Mouse (Mus musculus): ENCODE data around the gene Olfr1112. TPM values are rescaled to one million over a fixed set of nuclear protein-coding genes. Genes with fewer than 3 reads are reported as not detected.
"Not testable (repeated sequence)": the region's sequence is repeated elsewhere in the genome, so short reads cannot be mapped to it uniquely, and the experiment has no call there.

The Olfr1112 gene
- polyA plus RNA-seq (2011; ENCODE audit: insufficient read depth, insufficient read length, low replicate concordance, missing spikeins), result 1.6 TPM in 1 of 2 replicates, not detected in the other

- no peak within 1 kb of the TSS for H3K27ac ChIP-seq (ENCODE audit: control insufficient read depth, insufficient read depth, low read depth, low read length, poor library complexity)
- 69% methylated on average over 1 of the region's 1 CpGs for WGBS
These were observed at the start of gene Olfr1112 for GRCm38 (mm10) chr2:87187498-87187897. Gene Olfr1112, plus strand, starts transcription at chr2:87187798.

DNA sequence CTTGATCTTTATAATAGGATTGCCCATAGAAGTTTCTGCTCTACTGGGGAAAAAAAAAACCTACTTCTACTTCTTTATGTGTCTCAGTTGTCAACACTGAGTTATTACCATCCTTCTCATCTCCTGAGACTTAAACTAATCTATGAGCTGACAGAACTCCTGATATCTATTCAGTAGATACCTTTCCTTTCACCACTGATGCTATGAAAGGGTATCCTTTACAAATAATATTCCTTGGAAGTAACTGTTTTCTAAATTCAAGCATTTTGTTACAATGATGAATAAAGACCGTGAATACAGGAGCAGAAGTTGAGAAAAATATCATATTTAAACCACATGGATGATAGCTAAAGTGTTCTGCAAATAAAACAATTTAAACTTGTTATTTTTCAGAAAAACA is 47.4 kb upstream of the Olfr1112 start, which contains the start of gene Olfr1110:
Gene Olfr1110, minus strand, starts transcription at position 101 of the 400 bp plus-strand sequence.
- 64% methylated on average over 1 of the region's 1 CpGs for WGBS
- TF ChIP-seq CTCF (IDR thresholded peaks at IDR 0.05; ENCODE audit: control insufficient read depth, insufficient read depth, low read length), result no peak
- H3K4me3 ChIP-seq (replicated peaks; ENCODE audit: control insufficient read depth, low read depth, low read length), result no peak within 1 kb of the TSS
- H3K4me1 ChIP-seq (ENCODE audit: control insufficient read depth, insufficient read depth, low read length), result no peaks in the 10 kb centered on the region
- no peak within 1 kb of the TSS for H3K27ac ChIP-seq (ENCODE audit: control insufficient read depth, insufficient read depth, low read depth, low read length, poor library complexity)

More at GRCm38 (mm10) chr2:87187498-87187897, at the start of gene Olfr1112:
- H3K4me1 ChIP-seq (ENCODE audit: control insufficient read depth, insufficient read depth, low read length), result no peaks in the 10 kb centered on the region
- TF ChIP-seq CTCF (IDR thresholded peaks at IDR 0.05; ENCODE audit: control insufficient read depth, insufficient read depth, low read length), result no peak
- no peak for TF ChIP-seq POLR2A (IDR thresholded peaks at IDR 0.05; ENCODE audit: borderline replicate concordance, control insufficient read depth, low read depth, low read length)
- H3K4me3 ChIP-seq (replicated peaks; ENCODE audit: control insufficient read depth, low read depth, low read length), result no peak within 1 kb of the TSS

- H3K27ac ChIP-seq (ENCODE audit: control insufficient read depth, insufficient read depth, low read depth, low read length, poor library complexity), result no peak within 1 kb of the TSS
- no peaks in the 10 kb centered on the region for H3K4me1 ChIP-seq (ENCODE audit: control insufficient read depth, insufficient read depth, low read length)
- no peak within 1 kb of the TSS for H3K4me3 ChIP-seq (replicated peaks; ENCODE audit: control insufficient read depth, low read depth, low read length)
- TF ChIP-seq POLR2A (IDR thresholded peaks at IDR 0.05; ENCODE audit: borderline replicate concordance, control insufficient read depth, low read depth, low read length) (no peak), CTCF (IDR thresholded peaks at IDR 0.05; ENCODE audit: control insufficient read depth, insufficient read depth, low read length) (no peak)
These were observed 35.1 kb upstream of the Olfr1112 start, which contains the start of gene Olfr1111 for GRCm38 (mm10) chr2:87152524-87152923. Gene Olfr1111, minus strand, starts transcription at chr2:87152624.

DNA sequence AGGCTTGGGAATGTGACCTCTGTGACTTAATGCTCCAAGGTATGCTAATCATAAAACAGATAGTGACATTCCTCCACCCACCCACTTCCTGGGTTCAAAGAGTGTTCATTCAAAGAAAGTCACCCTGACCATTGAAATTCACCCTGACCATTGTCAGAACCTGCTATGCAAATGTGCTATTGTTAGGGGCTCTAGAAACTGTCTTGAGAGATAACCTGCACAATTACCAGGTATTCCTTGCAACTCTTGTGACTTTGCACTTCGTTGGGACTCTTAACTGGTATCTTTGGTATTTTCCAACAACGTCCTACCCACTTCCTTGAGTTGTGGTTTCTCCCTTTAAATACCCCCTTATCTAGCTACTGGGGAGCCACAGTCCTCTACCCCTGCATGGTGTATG is 19.9 kb upstream of the Olfr1112 start:
- not testable (repeated sequence) for H3K27ac ChIP-seq (ENCODE audit: control insufficient read depth, insufficient read depth, low read depth, low read length, poor library complexity); H3K4me3 ChIP-seq (replicated peaks; ENCODE audit: control insufficient read depth, low read depth, low read length); H3K4me1 ChIP-seq (ENCODE audit: control insufficient read depth, insufficient read depth, low read length)
- whole genome bisulfite sequencing, result 61% methylated on average over 2 of the region's 2 CpGs

- Histone ChIP-seq H3K4me1 (ENCODE audit: control insufficient read depth, insufficient read depth, low read length) (no peaks in the 10 kb centered on the region), H3K27ac (ENCODE audit: control insufficient read depth, insufficient read depth, low read depth, low read length, poor library complexity) (no peak within 1 kb of the TSS), H3K4me3 (replicated peaks; ENCODE audit: control insufficient read depth, low read depth, low read length) (no peak within 1 kb of the TSS)
- WGBS, result 73% methylated on average over 2 of the region's 2 CpGs
- no peak for TF ChIP-seq CTCF (IDR thresholded peaks at IDR 0.05; ENCODE audit: control insufficient read depth, insufficient read depth, low read length)
- no peak for TF ChIP-seq POLR2A (IDR thresholded peaks at IDR 0.05; ENCODE audit: borderline replicate concordance, control insufficient read depth, low read depth, low read length)
These were observed 21.1 kb downstream of the Olfr1112 start, which contains the start of gene Olfr1113 for GRCm38 (mm10) chr2:87208670-87209069. Gene Olfr1113, plus strand, starts transcription at chr2:87208970.

Other genes starting within 250 kb of the Olfr1112 start
- gene Olfr1099, start 227.1 kb upstream of the Olfr1112 start, polyA plus RNA-seq (2011; ENCODE audit: insufficient read depth, insufficient read length, low replicate concordance, missing spikeins), result not detected in 2 replicates
- not detected in 2 replicates for gene Olfr1100, start 207.8 kb upstream of the Olfr1112 start, polyA plus RNA-seq (2011; ENCODE audit: insufficient read depth, insufficient read length, low replicate concordance, missing spikeins)
- gene Olfr1101, start 196.6 kb upstream of the Olfr1112 start, polyA plus RNA-seq (2011; ENCODE audit: insufficient read depth, insufficient read length, low replicate concordance, missing spikeins), result not detected in 2 replicates
- gene Olfr1102, start 189.4 kb upstream of the Olfr1112 start, polyA plus RNA-seq (2011; ENCODE audit: insufficient read depth, insufficient read length, low replicate concordance, missing spikeins), result not detected in 2 replicates
- gene Olfr1104, start 160.7 kb upstream of the Olfr1112 start, polyA plus RNA-seq (2011; ENCODE audit: insufficient read depth, insufficient read length, low replicate concordance, missing spikeins), result not detected in 2 replicates
- not detected in 2 replicates for gene Olfr1105, start 151.3 kb upstream of the Olfr1112 start, polyA plus RNA-seq (2011; ENCODE audit: insufficient read depth, insufficient read length, low replicate concordance, missing spikeins)
- gene Olfr1106, start 135.5 kb upstream of the Olfr1112 start, polyA plus RNA-seq (2011; ENCODE audit: insufficient read depth, insufficient read length, low replicate concordance, missing spikeins), result not detected in 2 replicates
- 0.36 TPM in 1 of 2 replicates, not detected in the other for gene Olfr1107, start 112.0 kb upstream of the Olfr1112 start, polyA plus RNA-seq (2011; ENCODE audit: insufficient read depth, insufficient read length, low replicate concordance, missing spikeins)
- gene Olfr1109, start 91.8 kb upstream of the Olfr1112 start, polyA plus RNA-seq (2011; ENCODE audit: insufficient read depth, insufficient read length, low replicate concordance, missing spikeins), result 1.5 and 2.4 TPM in 2 replicates
- not detected in 2 replicates for gene Olfr259, start 73.2 kb upstream of the Olfr1112 start, polyA plus RNA-seq (2011; ENCODE audit: insufficient read depth, insufficient read length, low replicate concordance, missing spikeins)
- gene Olfr1110, start 47.5 kb upstream of the Olfr1112 start, polyA plus RNA-seq (2011; ENCODE audit: insufficient read depth, insufficient read length, low replicate concordance, missing spikeins), result not detected in 2 replicates
- not detected in 2 replicates for gene Olfr1111, start 35.2 kb upstream of the Olfr1112 start, polyA plus RNA-seq (2011; ENCODE audit: insufficient read depth, insufficient read length, low replicate concordance, missing spikeins)
- not detected in 2 replicates for gene Olfr1113, start 21.2 kb downstream of the Olfr1112 start, polyA plus RNA-seq (2011; ENCODE audit: insufficient read depth, insufficient read length, low replicate concordance, missing spikeins)
- not detected in 2 replicates for gene Olfr1115, start 60.2 kb downstream of the Olfr1112 start, polyA plus RNA-seq (2011; ENCODE audit: insufficient read depth, insufficient read length, low replicate concordance, missing spikeins)
- gene Olfr1116, start 79.7 kb downstream of the Olfr1112 start, polyA plus RNA-seq (2011; ENCODE audit: insufficient read depth, insufficient read length, low replicate concordance, missing spikeins), result 0.13 TPM in 1 of 2 replicates, not detected in the other
- not detected in 2 replicates for gene Olfr1118, start 119.8 kb downstream of the Olfr1112 start, polyA plus RNA-seq (2011; ENCODE audit: insufficient read depth, insufficient read length, low replicate concordance, missing spikeins)
- gene Olfr1120, start 167.0 kb downstream of the Olfr1112 start, polyA plus RNA-seq (2011; ENCODE audit: insufficient read depth, insufficient read length, low replicate concordance, missing spikeins), result not detected in 2 replicates
- not detected in 2 replicates for gene Olfr1121, start 182.1 kb downstream of the Olfr1112 start, polyA plus RNA-seq (2011; ENCODE audit: insufficient read depth, insufficient read length, low replicate concordance, missing spikeins)
- not detected in 2 replicates for gene Olfr1122, start 198.1 kb downstream of the Olfr1112 start, polyA plus RNA-seq (2011; ENCODE audit: insufficient read depth, insufficient read length, low replicate concordance, missing spikeins)
- not detected in 2 replicates for gene Olfr1123, start 228.8 kb downstream of the Olfr1112 start, polyA plus RNA-seq (2011; ENCODE audit: insufficient read depth, insufficient read length, low replicate concordance, missing spikeins)
- gene Olfr1124, start 242.5 kb downstream of the Olfr1112 start, polyA plus RNA-seq (2011; ENCODE audit: insufficient read depth, insufficient read length, low replicate concordance, missing spikeins), result 0.79 and 1.2 TPM in 2 replicates

Measured in bone marrow, adult 2 months (tissue).